Mouse (Mus musculus) megakaryocyte-erythroid progenitor cell, adult 5 weeks (primary cell): ENCODE measurements around the gene Mmd. TPM values are rescaled to one million over a fixed set of nuclear protein-coding genes. Genes with fewer than 3 reads are reported as not detected.

Experiments used
- polyA plus RNA-seq: library from polyadenylated mRNA; stranded (reverse); fragments of >175 nt; gene quantifications from 2 replicates; pipeline ENCODE4 v1.2.3, GENCODE M21; 2012

The Mmd gene
- polyA plus RNA-seq = 9.7 and 11.3 TPM in 2 replicates

GRCm38 (mm10) chr11:90249025-90249650, at the start of gene Mmd:
Gene Mmd (plus strand): TSS chr11:90249456.

Other genes with a start within 250 kb of the Mmd start
- gene Pctp, start 246.6 kb upstream of the Mmd start, polyA plus RNA-seq = 3.0 and 3.5 TPM in 2 replicates
- gene Tmem100, start 219.1 kb upstream of the Mmd start, polyA plus RNA-seq = 0.06 TPM in 1 of 2 replicates, not detected in the other
- gene Gm45716, start 61.8 kb upstream of the Mmd start, polyA plus RNA-seq = 4.1 and 5.1 TPM in 2 replicates
- 33.4 and 62.2 TPM in 2 replicates for gene Hlf, start 141.4 kb downstream of the Mmd start, polyA plus RNA-seq